Mouse (Mus musculus) layer of hippocampus, postnatal 25 days (tissue): ENCODE results near the gene Tmem238l. TPM values are rescaled to one million over a fixed set of nuclear protein-coding genes. Genes with fewer than 3 reads are reported as not detected.
A peak's percentile ranks its signal among the peaks of the same experiment; 100 is the strongest.

Experiments used
- DNase-seq, 2 experiments: peaks; one replicate each; pipeline ENCODE4 v3.0.0; 2022; ENCODE audit warnings: mixed read lengths in 2 of 2, low spot score in 1 of 2; ENCODE audit errors: extremely low spot score in 1 of 2
- total RNA-seq, 2 experiments: library from RNA; stranded (reverse); gene quantifications; 2 replicates each; pipeline ENCODE4 v1.2.3; 2021

Tmem238l gene
- not detected for total RNA-seq

DNA sequence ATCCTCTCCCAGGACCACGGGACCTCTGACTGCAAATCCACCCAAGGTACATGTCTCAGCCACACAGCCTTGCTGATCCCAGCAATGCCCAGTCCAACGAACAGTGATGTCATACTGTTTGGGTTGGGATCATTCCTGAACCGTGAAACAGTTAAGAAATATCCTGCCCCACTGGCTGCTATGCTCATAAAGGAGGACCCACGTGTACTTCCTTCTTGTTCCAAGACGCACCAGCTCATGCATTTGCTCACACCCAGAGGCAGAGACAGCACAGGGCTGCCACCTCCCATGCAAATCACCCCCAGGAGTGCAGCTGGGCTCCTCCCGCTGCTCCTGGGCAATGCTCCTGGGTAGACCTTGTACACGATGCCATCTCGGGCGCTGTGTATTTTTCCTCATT, at the start of gene Tmem238l:
Gene Tmem238l, plus strand, starts transcription at position 336 of the 400 bp plus-strand sequence.
- DNase-seq: no peak

DNA sequence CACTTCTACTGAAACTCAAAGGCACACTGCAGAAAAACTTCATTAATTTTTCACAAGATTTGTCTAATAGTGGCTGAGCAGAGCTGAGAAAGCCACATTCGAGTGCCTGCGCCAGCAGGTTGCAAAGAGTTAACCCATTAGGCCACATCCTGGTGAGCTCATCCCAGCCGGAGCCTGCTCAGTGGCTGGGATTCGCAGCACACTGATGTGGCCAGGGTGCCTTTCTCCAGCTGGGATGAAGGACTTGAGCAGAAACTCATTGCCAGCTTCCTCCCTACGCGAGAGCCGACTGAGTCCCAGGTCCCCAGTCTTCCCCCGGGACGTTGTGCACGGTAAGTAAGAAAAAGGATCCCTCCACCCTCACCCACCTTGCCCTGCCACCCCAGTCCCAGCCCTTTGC, 44.6 kb upstream of the Tmem238l start, which contains the start of gene Pirt:
Gene Pirt, plus strand, starts transcription at position 171 of the 400 bp plus-strand sequence.
- no peak for DNase-seq

DNA sequence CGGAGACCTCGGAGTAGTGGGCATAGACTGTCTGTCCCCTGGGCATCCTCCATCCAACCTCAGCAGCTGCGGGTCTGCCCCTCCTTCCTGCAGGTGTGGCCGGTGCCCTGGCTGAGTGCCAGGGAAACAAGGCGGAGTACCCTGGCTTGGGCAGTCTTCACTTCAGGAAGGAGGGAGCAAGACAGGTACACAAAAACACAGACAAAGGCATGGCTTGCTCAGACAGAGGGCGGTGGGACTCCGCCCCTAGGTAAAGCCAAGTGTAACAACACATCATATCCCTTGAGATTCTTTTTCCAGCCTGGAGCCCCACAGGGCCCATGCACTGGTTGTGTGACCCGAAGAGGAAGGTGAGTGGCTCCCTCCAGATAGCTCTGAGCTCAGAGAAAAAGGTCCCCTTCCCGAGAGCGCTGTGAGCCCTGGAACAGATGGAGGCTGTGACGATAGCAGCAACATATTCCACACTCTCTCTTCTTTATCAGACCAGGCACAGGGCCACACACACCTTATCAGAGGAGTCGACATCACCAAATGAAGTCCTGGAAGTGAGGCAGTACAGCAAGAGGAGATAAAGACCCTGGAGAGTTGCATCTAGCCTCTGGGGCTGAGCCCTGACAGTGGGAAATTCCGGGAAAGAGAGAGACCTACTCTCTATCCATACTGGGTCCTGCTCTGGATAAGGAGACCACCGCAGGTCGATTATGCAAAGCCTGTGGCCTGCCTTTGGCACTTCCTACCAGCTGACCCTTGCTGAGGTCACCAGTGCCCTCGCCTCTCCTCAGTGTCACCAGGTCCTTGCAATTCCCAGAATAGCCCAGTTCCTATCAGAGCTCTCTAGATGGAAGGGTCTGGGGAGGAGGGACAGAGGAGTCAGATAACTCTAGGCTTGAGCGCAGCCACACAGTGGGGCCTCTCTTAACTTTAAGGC, 43.6 kb upstream of the Tmem238l start:
- DNase-seq: no peak

DNA sequence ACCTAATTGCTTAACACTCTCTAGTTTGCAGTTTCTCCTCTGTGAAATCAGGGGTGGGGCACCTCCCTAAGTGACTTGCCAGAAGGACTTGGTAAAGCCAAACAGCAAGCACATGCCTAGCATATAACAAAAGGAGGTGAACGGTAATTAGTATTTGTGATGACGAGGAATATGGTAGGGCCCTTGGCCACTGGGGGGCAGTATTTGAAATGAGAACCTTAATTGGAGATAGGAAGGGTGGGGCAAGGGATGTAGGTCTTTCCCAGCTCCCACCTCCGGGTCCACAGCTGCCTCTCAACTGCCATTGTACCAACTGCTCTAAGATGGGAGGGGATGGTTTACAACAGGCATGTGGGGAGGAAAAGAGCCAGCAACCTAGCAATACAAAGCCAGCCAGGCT, 42.2 kb upstream of the Tmem238l start:
- peak; percentile 19 to 61 for DNase-seq

DNA sequence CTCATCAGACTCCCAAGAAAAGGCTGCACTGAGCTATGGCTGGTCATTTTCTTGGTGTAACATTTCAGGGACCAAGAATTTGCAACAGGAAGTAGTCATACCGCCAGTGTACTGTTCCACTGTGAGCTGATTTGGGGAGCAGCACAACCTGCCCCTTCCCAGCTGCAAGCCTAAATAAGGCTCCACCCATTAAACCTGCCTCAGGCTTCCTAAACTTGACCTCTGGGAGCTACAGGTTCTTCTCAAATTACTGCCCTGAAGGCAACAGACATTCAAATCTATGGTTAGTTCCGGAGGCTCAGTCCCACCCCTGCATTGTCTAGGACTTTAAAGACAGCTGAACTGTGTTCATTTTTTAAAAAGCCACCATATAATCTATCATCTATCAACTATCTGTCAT, 36.4 kb upstream of the Tmem238l start:
- no peak for DNase-seq

DNA sequence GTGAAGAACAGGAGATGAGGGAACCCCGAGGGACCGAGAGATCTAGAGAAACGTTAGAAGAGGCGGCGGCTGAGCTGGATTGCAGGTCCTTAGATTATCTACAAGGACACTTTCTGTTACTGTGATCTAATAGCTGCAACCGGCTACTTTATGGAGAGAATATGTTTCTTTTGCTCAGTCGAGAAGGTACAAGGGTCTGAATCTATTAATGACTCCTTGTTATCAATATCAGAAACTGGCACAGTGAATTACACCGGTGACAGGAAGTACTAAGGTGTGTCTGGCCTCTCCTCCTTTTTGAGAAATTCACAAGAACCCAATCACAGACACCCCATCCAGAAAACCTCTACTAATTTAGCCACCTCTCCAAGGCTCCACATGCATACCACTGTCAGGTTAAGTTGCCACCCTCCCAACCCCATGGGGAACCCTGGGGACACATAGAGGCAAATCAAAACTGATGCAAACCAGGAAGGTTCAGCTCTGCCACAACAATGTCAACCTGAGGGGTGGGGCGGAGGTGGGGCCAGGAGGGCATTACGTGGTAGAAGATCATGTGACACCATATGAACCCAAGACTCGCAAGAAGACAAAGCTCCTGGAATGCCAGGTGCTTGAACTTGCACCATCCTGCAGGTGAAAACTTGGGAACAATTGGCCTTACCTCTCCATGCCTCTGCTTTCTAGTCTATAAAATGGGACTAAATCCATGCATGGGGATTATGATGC, 32.2 kb upstream of the Tmem238l start:
- DNase-seq: no peak

DNA sequence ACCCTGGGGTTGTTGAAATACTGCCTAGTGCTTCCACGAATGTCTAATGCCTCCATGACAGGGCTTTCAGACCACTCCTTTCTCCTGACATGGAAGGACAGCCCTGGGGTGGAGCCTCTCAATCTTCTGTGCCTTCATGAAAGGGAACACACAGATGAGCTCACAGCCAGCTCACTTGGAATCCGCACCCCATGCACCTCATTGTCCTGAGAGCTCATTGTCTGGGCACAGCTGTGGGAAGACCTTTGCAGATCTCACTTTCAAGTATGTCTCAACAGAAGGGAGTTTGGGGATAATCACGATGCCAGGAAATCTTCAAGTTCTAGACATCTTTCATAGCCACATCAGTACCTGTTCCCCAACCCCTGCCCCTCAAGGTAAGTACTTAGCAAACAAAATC, 28.1 kb upstream of the Tmem238l start:
- no peak for DNase-seq

DNA sequence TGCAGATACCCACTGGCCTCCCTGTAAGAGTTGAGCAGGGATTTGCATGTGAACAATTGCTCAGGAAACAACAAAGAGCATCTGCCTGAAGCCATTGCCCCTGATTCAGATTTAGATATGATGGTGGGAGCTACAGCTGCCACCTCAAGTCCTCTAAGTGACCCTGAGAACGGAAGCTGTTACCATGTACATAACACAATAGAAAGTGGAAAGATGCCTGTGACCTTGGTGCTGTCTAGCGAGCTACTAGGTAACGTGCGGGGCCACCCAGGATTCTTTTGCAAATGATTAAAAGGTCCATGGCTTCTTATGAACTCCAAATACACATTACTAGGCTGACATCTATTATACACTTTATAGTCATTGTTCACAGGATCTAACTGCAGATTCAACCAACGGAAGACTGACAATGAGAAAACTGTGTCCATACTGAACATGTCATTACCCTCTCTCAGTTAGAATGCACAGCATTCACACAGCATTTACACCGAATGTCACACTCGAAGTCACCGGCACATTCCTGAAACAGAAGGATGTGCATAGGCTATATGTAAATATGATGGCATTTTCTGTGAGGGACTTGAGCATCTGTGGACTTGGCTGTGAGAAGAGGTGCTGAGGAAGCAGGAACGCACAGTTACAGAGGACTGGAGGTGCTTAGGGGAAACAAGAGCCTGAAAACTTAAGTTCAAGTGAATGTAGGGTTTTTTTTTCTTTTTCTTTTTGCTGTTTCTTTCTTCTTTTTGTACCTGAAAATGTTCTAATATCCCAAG, 23.4 kb upstream of the Tmem238l start:
- DNase-seq: no peak

DNA sequence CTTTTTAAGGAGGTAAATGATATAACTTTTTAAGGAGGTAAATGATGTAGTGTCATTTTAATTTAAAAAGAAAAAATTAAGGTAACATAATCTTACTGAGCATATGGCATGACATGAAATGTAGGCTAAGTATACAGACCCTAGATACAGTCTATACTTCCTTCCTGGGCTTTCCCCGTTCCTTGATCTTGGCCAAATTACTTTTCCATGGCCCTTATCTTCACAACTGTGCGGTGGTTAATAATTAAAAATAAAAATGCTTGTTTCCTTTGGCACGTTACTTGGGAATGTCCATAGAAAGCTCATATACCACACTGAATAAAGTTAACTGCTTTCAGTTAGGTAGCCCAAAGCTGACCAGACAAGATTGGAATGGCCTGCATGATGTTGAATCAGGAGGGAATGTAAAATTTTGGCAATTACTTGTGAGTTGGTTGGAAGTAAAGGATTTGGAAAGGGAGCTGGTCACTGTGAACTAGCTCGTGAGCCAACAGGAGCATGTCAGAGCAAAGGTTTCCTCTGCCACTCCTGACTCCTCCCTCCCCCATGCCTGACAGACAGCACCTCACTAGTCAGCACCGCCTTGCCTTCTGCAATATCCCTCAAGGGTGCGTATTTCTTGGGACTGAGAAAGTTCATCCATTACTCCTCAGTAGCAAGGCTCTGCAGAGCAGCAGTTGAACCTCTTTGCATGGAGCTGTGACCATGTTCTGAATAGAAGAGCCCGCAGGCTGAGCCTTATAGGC, 21.8 kb upstream of the Tmem238l start:
- DNase-seq: no peak

DNA sequence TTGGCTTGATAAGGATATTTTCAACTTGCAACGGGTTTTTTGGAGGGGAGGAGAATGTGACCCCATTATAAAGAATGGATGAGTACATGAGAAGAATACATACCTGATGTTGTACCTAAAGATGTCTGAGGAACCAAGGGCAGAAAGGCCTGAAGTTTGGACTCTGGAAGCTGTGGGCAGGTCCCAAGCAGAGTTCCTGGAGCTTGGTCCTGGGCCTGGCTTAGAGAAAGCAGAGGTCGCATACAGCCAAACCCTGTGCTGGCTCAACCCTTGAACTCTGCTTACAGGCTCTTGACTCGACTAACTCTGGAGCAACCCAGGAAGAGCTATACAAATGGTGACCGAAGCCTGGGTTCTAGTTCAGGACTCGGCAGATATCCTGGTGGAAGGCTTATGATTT, 14.4 kb upstream of the Tmem238l start:
- DNase-seq: no peak

DNA sequence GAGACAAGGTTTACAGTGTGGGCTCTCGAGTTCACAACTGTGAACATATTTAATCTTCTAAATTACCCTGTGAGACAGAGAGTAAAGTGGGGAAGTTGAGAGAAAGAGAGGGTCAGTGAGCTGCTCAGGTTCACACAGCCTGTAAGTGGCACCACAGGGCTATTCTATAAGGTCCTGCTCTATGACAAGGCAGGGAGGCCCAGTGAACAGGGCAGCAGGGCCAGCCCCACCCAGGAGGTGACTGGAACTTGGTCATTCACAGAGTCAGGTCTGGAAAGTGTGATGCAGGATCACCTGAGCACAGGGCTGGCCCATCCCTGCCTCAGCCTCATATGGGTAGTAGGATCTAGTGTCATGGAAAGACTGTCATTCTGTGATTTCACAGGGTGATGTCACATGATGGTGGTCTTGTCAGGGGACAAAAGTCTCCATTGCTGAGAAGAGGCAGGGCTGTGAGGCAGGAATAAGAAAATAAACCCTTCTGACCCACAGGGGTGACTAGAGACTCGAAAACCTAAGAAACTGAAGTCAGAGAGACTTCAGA, 11.1 kb upstream of the Tmem238l start:
- no peak for DNase-seq

DNA sequence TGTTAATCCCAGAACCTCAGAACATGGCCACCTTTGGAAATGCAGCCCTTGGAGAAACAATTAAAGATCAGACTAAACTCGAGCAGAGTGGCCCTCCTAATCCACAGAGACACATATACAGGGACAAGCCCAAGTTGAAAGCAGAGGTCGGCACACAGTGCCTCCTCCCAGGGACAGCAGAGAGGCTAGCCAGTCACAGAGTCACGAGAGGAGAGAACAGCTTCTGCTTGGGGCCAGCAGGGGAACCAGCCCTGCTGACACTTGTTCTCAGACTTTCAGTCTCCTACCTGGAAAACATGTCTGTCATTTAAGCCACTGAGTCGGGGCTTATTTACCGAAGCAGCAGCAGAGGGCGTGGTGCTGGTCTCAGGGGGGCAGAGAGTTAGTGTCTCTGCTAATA, 9.9 kb upstream of the Tmem238l start:
- DNase-seq: no peak

DNA sequence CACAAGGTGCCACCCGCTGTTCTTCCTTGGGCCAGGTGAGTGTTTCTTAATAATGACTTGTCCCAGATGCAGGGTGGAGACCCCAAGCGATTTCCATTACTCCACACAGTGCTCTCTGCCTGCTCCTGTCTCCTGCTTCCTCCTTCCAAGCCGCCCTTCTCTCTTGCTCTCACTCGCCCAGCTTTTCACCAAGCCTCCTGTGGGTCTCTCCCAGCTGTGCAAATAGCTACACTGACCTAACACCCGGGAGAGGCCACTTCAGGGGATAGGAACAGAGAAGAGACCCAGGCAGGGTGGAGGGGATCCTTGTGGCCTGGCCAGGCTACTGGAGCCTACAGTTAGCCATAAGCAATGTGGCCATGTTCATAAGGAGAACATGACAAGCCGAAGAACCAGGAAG, 9.5 kb upstream of the Tmem238l start:
- DNase-seq: no peak

DNA sequence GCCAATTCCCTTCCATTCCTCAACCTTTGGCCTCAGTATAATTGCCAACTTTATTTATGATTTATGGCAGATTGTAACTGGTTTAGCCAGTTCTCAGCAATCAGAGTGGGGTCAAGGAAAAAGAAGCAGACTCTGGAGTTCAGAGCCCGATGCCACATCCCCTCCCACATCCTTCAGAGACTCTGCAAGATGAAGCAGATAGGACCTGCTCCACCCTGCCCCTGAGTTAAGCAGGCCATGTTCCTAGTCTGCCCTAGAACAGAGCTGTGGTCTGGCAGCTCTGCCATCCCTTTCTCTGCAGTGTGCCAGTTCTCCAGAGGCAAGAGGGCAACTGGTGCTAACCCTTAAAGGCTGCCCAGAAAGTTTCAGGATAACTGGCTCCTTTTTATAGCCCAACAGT, 4.4 kb downstream of the Tmem238l start:
- DNase-seq: no peak

DNA sequence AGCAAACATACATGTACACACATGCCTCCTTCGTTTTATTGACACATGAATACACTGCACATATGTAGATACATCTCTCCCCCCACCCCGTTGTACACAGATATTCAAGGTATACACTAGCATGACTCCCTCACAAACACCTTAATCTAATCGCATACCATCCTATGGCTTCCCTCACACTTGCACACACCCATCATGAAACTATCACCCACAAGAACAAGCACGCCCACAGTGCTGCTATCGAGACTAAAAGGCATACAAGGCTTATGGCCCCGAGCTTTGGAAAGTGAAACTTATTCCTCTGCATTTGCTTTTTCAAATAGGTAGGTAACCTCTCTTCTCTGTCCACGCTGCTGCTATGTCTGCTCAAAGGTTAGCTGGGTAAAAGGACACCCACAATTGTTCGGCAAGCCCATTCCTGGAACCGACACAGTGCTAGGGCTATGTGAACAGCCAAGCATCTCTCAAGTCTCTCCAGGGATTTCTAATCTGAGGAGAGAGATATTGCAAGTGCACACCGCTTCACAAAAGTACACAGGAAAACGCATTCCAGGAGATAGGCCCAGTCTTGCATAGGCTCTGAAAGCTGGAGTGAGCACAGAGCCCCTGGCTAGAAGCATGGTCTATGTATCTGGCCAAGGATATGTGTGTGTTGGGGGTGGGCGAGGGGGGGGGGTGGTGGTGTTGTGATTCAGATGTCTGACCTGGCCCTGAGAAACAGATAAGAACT, 5.2 kb downstream of the Tmem238l start:
- DNase-seq: no peak

DNA sequence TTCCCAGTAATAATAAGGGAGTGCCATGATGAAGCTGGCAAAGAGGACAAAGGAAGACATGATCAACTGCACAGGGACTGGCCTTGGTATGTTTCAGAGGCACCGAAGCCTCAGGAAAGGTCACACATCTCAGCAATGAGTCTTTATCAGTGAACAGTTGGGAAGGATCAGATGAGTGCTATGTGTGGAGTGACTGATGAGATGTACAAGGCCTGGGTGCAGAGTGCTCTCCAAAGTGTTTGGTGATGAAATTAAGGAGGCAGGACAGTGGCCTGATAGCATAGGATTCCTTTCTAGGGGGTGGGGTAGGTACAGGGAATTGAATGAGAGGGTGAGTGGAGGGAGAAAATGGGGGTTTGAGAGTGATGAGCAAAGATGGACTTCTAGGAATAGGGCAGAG, 7.0 kb downstream of the Tmem238l start:
- no peak for DNase-seq

DNA sequence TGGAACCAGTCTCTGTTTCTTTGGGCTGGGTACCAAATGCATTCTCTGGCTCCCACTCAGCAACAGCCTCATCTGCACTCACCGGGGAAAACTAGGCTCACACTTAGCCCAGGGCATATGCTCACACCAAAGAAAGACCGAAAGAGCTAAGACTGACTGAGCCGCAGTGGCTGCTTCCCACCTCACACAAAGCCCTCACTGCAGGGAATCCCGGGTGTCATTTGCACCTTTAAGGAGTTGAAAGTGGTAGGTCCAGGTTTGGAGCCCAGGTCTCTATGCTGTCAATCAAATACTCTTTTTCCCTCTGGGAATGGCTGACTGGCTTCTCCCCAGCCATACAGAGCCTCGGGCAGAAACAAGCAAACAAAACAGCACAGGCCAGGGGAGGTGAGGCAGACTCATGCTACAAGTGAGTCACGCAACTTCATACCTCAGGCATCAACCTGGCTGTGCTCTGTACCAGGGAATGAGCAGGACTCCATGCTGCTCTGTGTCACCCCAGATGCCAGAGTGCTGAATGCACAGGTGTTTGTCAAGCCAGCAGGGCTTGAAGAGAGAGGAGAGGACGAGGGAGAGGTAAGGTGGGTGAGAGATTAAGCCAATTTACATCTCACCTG, 10.2 kb downstream of the Tmem238l start:
- DNase-seq: no peak

DNA sequence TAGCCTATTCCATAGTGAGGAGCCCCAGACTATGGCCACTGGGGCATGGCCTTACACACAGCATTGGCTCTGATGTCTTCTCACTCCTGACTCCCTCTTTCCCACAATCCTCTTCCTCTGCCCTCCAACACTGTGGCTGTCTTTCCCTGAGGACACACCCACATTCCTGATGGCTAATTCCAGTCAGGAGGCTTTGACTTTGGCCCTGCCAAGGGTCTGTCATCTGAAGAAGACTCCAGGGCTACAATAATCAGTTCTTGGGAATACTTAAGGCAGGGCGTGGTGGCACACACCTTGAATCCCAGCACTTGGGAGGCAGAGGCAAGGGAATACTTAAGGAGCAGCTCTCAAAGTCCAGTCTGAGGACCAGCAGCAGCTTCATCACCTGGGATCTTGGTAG, 12.1 kb downstream of the Tmem238l start:
- no peak for DNase-seq

DNA sequence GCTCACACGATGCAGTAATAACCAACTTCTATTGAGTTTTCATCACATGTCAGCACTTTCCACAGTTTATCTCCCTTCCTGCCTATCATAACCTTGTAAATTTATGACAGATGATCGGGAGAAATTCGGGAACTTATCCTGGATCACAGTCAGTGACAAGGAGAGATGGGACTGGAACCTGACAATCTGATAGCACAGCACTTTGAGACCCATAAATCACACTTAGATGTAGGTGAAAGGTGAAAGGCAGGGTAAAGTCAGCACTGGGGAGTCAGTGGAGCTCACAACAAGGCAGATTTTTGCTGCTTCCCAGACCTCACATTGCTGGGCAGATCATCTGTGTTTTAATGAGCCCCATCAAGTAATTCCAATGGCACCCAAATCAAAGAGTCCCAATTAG, 17.1 kb downstream of the Tmem238l start:
- DNase-seq: no peak
